Mouse (Mus musculus) adrenal gland, postnatal 25 days (tissue): ENCODE data around the gene Btbd19. TPM values are rescaled to one million over a fixed set of nuclear protein-coding genes. Genes with fewer than 3 reads are reported as not detected.

Experiments used
- DNase-seq: peaks from one replicate; pipeline ENCODE4 v3.0.0; 2021; ENCODE audit warnings: mixed read lengths
- long read RNA-seq: library from polyadenylated mRNA; stranded (forward); transcript quantifications from one replicate; pipeline ENCODE4 v2.0.0, GENCODE M21; 2021
- total RNA-seq: library from RNA; stranded (reverse); gene quantifications from 2 replicates; pipeline ENCODE4 v1.2.3, GENCODE M21; 2021

Gene Btbd19
- total RNA-seq = 8.3 and 9.4 TPM in 2 replicates
- long read RNA-seq, partial matches to known transcripts = 2 of 7 reads
- long read RNA-seq, other reads (novel, unspliced or antisense) = 0 of 7 reads

DNA sequence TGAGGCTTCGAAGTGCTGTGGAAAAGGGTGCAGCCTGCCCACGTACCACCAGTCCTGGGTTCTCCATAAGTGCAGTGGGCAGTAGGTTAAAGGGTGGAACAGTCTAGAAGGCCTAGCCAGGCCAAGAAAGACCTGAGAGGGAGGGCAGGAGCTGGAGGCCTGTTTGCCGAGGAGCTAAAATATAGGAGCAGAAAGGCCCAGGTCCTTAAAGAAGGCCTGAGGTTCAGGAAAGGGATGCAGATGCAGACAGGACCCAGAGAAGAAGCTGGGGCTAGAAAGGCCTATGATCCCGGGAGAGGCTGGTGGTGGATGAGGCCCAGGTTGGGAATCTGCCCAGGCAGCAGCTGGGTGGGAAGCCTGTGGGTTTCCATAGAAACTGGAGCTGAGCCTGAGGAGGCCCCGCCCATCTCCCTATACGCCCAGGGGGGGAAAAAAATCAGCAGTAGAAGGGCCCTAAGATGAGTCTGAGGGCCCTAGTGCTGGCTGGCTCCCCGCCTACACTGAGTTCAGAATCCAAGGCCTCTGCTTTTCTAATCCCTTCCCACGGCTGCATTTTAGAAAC, at the start of gene Btbd19:
Gene Btbd19 (minus strand): TSS at position 378 of the 562 bp plus-strand sequence.
- DNase-seq = peak; percentile 51

DNA sequence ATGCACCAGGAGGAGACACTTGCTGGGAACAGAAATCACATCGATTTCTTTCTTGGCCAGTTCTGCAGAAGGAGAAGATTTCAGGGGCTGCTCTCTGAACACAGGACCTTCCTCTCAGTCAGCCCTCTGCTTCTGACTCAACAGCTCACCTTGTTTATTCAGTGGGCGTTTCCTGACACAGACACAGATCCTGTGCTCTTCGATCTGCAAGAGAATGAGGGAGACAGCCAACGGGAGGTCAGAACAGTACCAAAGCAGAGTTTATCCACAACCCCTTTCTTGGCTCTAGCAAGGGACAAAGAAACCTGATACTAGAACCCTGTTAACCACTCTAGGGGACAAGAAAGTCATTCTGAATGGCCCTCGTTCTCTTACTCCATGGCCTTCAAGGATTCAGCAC, 44.4 kb upstream of the Btbd19 start:
- no peak for DNase-seq

DNA sequence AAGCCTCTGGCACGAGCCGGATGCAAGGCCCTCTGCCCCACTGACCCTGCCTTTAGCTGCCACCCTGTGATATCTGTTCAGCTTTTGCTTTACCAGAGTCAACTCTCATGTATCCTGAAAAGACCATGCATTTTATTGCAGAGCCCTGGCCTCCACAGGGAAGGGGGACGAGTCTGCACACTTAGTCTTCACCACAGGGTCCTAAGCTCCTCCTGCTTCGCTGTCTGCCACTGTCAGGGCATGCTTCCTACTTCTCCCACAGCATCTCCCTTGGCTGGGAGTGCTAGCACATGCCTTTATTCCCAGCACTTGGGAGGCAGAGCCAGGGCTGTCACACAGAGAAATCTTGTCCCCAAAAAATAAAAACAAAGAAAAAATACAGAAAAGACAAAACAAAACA, 35.7 kb upstream of the Btbd19 start:
- no peak for DNase-seq

DNA sequence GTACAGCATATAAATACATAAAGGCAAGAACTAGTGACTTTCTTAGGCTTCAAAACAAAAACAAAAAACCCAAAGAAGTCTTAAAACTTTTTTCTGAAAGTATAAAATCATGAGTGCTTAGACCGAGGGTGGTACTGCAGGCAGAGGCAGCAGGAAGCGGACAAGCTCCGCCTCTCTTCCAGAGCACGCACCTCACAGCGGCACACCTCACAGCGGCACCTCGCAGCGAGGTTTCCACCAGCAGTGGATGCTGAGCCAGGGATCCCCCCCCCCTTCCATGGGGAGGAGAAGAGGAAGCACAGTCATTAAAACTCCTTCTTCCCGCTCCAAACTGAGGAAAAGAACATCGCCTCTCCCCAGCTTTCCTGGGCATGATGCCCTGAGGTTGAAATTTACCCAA, 34.1 kb upstream of the Btbd19 start:
- DNase-seq = no peak

DNA sequence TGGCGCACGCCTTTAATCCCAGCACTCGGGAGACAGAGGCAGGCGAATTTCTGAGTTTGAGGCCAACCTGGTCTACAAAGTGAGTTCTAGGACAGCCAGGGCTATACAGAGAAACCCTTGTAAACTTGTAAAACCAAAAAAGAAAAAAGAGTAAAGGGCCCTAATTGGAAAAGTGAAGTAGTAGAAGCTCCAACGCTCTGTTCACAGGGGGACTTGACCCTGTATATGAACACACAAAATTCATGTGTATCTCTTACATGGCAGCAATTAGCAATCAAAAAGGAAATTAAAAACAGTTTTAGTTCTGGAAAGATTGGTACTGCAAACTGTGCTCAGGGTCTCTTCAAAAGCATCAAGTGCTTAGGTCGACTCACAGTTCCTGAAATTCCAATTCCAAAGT, 30.8 kb upstream of the Btbd19 start:
- no peak for DNase-seq

DNA sequence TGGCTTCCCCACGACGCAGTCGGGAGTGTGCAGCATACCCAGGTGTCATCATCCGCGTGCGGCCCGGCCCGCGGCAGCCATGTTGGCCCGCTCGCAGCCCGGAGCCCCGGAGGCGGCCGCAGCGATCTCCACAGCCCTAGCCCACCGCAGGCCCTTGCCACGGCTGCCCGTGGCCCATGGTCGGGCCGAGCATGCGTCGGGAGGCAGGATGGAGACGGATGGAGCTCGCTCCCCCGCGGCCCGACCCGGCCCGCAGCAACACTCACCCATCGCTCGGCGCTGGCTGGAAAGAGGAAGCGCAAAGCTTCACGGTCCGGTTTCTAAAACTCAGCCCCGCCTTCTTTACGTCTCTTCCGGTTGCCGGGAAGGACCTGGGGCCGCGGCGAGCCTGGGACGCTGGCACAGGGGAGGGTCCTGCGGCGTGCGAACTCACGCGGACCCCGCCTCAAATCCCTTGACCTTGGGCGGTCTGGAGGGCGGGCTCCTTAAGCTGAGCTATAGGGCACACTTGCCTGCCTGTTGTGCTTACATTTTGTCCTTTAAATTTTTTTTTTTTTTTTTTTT, 30.3 kb upstream of the Btbd19 start, which contains the start of gene Rps8:
Gene Rps8 (minus strand): TSS at position 452 of the 564 bp plus-strand sequence.
- peak; percentile 82 for DNase-seq

DNA sequence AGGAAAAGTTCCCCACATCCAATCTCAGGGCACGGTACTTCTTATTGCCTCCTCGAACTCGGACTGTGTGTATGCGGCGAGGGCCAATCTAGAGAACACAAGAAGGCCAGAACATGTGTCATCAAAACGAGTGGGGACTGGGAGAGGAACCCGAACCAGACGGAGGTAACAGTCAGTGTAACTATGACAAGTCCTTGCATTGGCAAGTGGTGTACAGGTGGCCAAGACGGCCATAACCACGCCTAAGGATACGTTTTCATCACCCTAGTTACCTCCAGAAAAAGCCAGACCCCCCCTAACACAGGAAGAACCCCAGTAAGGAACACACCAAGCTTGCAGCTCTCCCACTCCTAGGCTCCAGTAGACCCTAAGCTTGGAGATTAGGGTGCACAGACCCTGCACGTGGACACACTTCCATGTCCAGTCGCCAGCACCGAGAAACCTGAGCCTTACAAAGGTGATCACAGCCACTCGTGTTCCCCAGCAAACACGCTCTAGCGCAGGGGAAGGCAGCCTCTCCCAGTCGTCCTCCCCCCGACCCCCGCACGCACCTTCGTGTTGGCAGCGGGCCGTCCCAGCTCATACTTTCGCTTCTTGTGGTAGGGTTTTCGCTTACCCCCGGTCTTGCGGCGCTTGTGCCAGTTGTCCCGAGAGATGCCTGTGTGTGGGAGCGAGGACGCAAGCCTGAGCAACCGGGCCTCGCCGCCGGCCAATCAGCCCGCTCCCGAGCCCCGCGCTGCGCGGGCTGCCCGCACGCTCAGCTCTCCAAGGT, 29.7 kb upstream of the Btbd19 start:
- DNase-seq = peak; percentile 37

DNA sequence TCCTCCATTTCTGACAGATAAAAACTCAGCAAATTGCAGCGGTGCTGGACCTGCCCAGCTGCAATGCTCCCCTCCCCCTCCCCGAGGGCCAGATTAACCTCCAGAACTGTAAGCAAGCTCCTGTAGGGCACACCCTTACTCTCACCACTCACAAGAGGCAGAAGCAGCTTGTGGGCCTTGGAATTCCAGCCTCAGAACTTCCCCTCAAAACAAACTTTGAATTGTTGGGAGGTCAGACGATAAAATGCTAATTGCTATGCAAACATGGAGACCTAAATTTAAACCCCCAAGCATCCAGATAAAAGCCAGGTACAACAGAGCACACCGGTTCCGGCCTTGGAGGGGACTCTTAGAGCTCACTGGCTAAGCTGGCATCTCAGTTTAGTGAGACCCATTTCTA, 27.2 kb upstream of the Btbd19 start:
- no peak for DNase-seq

DNA sequence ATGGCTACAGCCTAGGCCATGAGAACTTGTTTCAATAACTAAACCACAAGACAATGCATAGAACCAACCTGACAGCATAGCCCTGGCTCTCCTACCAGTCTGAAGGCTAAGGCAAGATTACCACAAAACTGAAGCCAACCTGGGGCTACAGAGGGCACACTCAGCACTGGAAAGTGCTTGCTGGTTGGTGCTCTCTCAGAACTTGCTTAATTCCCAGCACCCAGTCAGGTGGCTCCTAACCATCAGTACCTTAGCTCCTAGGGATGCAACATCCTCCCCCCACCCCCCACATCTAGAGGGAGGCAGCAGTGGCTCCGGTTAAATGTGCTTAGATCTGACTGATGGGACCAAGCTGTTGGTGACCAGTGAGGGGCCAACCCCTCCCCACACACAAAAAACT, 25.9 kb upstream of the Btbd19 start:
- no peak for DNase-seq

DNA sequence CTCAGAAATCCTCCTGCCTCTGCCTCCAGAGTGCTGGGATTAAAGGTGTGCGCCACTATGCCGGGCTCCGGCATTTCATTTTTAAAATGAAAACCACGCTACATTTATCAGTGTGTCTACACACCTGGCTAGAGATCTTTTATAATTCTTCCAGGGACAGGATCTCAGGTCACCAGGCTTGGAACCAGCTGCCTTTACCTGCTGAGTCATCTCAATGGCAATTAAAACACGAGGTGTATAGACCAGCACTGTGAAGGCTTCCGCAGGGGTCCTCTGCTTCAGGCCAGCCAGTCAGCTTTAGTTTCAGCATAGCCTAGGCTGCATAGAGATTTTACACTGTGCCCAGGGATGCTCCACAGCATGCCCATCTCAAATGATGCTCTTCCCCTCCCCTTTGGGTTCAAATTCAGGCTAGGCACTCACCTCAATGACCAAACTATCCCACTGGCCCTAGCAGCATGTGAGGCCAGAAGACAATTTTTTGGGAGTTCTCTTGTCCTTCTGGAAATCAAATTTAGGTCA, 24.7 kb upstream of the Btbd19 start:
- DNase-seq = no peak

DNA sequence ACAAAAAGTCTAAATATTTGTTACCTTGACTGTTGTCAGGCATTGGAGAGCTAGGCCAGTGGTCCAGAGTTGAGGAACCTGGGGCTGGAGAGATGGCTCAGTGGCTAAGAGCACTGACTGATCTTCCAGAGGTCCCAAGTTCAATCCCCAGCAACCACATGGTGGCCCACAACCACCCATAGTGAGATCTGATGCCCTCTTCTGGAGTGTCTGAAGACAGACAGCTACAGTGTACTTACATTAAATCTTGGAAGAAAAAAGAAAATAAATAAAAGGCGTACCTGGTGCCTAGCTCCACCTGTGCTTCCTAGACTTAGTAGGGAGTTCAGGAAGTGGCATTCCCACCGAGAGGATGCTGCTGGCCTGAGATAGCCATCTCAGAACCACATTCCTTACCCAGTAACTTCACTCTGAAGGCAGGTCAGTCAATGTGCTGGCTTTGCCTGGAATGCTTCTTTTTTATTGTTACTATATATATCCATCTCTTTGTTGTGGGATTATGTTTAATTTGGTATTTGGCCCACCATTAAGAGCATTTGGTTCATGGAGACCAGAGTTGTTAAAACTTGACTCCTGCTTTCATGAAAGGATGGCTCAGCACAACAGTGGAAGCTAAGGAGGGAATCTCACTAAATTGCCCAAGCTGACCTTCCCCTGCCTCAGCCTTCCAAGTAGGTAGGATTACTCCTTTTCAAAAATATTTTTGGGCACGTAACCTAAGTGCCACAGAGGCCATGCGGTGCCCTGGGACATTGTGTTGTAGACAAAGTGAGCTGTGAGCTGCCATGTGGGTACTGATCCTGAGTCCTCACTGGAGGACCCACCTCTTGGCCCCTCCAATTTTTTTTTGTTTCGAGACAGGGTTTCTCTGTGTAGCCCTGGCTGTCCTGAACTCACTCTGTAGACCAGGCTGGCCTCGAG, 24.0 kb upstream of the Btbd19 start:
- no peak for DNase-seq

DNA sequence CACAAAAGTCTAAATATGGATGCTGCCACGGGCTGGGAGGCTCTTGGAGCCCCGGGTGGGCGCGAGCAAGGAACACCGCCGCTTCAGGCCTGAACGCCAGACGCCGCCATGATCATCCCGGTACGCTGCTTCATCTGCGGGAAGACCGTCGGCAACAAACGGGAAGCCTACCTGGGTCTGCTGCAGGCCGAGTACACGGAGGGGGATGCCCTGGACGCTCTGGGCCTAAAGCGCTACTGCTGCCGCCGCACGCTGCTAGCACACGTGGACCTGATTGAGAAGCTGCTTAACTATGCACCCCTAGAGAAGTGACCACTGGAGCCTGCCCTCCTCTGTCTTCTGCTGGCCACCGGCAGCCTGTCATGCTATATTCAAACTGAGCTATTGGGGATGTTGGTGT, 23.3 kb upstream of the Btbd19 start:
- DNase-seq = no peak

DNA sequence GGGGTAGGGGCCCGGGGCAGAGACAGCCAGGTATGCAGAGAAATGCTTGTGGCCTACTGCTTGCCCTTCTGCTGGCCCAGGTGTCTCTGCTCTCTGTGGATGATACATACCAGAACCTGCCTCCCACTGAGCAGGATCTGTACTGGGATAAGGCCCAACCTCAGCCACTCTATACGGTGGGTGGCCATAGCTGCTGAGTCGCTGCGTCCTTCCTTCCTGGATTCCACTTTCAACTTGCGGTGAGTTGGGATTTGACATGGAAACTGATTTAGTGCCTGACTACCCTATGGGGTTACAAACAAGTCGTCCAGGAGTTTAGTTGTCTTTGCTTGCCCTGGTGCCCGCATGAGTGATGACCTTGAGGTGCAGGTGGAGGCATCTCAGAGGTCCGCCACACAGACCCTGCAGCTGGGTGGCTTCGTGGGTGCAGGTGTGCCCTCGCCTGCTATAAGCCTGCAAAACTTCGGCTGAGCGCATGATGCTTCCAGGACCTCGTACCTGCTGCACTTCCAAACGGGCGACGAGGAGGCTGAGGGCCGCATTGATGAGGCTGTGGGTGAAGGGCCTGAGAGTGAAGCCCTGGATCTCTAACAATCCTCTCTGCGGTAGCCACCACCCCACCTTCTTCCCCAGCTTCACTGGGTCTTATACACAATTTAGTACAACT, 22.7 kb upstream of the Btbd19 start:
- DNase-seq = no peak

DNA sequence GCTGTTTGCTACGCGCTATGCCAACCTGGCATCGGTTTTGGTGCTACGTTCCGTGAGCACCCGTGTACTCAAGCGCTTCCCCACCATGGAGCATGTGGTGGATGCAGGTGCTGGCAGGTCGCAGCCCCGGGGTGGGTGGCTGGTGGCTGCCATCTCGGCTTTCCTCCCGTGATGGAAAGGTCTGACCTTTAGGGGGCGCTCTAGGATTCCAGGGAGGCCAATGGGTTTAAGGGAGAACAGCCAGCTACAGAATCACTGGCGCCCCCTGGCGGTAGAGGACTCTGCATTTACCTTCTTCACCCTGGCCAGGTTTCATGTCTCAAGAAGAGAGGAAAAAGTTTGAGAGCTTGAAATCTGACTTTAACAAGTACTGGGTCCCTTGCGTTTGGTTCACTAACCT, 20.7 kb upstream of the Btbd19 start:
- peak; percentile 90 for DNase-seq

DNA sequence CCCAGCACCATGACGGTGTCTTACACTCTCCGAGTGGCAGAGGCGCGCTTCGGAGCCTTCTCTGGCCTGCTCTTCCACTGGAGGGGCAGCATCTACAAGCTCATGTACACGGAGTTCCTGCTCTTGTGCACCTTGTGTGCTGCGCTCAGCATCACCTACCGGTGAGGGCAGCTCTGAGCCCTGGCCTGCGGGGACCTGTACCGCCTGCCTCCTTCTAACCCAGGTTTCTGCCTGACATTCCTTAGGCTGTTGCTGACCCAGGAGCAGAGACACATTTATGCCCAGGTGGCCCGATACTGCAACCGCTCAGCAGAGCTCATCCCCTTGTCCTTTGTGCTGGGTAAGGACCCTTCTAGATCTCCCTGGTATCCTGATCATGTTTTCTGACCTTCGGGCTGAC, 19.7 kb upstream of the Btbd19 start:
- DNase-seq = no peak

DNA sequence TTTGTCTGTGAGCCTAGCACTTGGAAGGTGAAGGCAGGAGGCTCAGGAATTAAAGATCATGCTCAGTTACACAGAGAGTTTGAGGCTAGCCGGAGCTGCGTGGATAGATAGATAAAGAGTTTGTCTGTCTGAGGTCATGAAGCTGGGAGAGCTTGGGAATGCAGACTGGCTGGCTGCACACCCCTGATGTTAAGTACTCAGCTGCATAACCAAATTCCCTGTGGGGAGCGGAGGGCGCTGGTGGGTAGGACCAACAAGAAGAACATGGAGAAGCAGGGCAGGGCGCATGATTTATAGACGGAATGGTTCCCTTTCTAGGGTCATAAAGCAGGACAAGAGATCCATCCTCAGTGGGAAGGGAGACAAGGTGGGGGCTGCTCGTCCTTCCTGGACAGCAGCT, 17.5 kb upstream of the Btbd19 start:
- no peak for DNase-seq

DNA sequence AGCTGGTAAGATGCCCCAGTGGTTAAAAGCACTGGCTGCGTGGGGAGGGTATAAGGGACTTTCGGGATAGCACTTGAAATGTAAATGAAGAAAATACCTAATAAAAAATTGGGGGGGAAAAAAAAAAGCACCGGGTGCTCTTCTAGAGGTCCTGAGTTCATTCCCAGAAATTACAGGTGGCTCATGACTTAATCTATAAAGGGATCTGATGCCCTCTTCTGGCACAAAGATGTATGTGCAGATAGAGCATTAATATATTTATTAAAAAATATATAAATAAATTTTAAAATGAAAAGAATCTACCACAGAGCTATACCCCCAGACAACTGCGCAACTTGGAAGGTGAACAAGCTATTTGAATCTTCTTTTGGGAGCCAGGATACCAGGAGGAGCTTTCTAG, 15.1 kb upstream of the Btbd19 start:
- DNase-seq = no peak

DNA sequence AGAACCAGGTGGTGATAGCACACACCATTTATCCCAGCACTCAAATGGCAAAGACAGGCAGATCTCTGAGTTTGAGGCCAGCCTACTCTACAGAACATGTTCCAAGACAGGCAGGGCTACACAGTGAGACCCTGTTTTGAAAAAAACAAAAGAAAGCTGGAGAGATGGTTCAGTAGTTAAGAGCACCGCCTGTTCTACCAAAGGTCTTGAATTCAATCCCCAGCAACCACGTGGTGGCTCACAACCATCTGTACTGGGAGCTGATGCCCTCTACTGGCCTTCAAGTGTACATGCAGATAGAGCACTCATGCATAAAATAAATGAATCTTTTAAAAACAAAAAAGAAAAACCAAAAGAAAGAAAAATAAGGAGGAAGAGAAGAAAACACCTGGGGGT, 13.7 kb upstream of the Btbd19 start:
- no peak for DNase-seq

DNA sequence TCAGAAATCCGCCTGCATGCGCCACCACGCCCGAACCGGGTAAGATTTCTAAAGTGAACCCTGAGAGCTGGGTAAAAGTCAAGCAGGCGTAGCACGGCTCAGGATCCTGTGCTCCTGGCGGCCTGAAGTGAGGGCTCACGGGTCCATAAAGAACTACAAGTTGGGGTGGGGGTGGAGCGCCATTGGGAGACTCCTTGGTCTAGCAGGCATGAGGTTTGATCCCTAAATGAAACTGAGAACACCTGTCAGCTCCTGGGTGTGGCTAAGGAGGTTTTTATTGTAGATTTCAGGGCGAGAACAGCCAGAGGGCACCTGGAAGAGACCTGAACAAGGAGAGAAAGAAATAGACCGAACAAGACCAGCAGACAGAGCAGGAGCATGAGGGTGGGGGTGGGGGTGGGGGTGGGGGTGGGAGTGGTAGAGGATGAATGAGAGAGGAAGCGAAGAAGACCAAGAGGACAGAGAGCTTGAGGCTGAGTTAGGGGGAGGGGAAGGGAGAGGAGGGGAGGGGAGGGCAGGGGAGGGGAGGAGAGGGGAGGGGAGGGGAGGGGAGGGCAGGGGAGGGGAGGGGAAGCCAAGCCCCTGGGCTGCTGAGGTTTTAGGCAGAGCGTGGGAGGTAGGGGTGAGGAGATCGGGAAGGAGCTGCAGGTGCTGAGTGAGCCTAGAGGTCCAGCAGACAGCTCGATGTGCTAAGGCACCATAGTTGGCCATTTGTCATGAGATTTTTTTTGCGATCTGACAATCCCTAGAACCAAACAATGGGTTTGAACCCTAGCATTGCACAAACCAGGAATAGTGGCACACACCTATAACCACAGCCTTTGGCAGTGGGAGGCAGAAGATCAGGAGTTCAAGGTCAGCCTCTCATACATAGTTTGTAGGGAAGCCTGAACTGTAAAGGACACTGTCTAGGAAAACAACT, 13.0 kb upstream of the Btbd19 start:
- DNase-seq = no peak

DNA sequence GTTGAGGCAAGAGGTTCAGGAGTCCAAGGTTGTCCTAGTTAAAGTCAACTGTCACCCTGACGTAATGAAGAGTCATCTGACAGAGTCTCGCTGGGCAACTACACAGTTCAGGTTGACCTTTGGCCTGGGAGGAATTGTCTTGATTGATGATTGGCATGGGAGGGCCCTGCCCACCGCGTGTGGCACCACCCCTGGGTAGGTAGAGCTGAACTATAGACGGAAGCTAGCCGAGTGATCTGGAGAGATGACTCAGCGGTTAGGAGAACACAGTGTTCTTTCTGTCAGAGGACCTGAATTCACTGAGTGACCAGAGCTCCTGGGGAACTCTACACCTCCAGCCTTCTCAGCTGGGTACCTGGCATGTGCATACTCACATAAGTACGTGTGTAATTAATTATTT, 10.5 kb upstream of the Btbd19 start:
- DNase-seq = peak; percentile 53

DNA sequence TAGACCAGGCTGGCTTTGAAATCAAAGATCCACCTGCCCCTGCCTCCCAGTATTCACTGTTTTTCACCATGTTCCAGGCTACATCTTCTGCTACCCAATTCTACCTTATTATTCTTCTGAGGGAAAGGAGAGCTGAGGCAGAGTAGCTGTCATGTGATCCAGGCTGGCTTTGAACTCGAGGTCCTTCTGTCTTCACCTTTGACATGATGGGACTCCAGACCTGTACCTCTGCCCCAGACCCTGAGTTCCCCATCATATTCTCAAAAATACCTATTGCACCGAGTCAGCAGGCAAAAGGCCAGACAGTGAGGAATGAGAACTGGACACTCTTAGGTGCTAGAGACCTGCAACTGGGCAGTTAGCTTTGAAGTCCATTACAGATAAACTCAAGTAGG, 9.1 kb upstream of the Btbd19 start:
- no peak for DNase-seq
